Mouse (Mus musculus): Measurements from ENCODE around the gene Nrgn.

Nrgn gene

GRCm38 (mm10) chr9:37554838-37555748, 2.4 kb upstream of the Nrgn start, which contains the start of gene Siae:
Gene Siae, plus strand, starts transcription at chr9:37555698.
- no peak for DNase-seq (ENCODE audit: low read depth, low spot score)

DNA sequence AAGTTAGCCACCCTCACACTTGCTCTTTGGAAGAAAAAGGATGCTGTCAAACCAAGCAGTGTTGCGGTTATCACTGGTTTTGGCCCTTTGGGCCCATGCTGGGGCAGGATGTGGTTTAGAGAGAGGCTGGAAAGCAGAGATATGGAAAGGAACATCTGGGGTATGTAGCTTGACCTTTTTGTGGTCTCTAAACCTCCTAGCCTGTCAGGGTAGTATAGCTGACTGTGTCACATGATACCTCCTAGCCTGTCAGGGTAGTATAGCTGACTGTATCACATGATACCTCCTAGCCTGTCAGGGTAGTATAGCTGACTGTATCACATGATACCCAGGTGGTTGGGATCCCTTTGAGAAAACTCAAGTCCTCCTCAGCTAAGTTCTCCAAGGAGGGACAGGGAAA, 1.6 kb upstream of the Nrgn start:
- no peak for DNase-seq (ENCODE audit: low read depth, low spot score)

DNA sequence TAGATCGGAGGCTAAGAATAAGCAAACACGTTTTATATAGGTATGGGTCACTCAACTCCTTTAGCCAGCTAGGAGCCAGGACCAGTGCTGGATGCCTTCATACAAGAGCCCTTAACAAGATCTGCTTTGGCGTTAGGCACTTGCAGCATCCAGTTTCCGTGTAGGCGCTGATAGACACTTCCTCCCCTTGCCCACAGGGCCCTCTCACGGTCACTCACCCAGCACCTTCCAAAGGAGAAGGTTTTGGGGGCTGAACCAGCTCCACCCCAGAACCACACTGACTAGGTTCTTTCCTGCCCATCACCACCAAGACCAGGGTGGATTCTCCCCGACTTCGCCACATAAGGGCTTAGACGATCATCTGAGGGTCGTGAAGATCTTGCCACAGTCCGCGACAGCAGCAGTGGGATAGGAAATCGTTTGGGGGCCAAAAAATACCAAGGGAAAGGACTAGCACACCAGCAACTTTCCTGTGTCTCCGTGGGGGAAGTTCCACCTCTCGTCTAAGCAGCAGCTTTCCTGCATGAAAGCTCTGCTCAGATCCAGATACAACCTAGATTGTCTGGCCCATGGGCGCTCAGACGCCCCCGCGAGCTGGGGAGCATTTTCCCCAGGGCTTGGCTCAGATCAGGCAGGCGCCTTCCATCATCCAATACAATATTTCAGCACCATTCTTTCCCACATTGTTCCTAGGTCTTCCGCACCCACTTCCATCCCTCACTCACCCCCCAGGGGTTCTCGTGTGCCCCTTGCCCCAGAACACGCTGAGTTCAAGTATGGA, 763 bp downstream of the Nrgn start:
- DNase-seq (ENCODE audit: low read depth, low spot score), result no peak

GRCm38 (mm10) chr9:37550435-37550834, 2.3 kb downstream of the Nrgn start:
- DNase-seq (ENCODE audit: low read depth, low spot score), result no peak

- no peak for DNase-seq (ENCODE audit: low read depth, low spot score)
Measured at GRCm38 (mm10) chr9:37546889-37547288, 5.8 kb downstream of the Nrgn start.

GRCm38 (mm10) chr9:37545847-37546452, 6.8 kb downstream of the Nrgn start:
- DNase-seq (ENCODE audit: low read depth, low spot score), result no peak

DNA sequence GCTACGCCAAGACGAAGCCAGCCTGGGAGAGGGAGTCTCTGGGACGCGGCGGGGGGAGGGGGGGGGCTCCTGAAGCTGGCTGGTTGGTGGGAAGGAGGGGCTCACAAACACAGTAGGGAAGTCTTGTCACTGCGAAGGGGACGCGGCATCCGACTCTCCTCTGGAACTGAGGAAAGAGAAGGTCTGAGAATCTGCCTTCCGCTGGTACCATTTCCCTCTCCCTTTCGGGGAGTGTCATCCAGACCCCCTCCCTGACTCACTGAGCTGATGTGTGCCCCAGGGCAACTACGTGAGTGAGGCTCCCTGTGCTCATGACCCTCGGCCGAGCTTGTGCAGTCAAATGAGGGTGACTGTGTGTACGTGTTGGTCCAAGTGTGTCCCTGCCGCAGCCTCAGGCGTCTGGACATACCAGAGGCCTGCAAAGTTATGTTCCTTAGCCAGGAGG, 7.5 kb downstream of the Nrgn start:
- DNase-seq (ENCODE audit: low read depth, low spot score), result no peak

- no peak for DNase-seq (ENCODE audit: low read depth, low spot score)
Measured at GRCm38 (mm10) chr9:37544447-37545165, 8.1 kb downstream of the Nrgn start.

- no peak for DNase-seq (ENCODE audit: low read depth, low spot score)
Measured at GRCm38 (mm10) chr9:37543869-37544440, 8.7 kb downstream of the Nrgn start.

DNA sequence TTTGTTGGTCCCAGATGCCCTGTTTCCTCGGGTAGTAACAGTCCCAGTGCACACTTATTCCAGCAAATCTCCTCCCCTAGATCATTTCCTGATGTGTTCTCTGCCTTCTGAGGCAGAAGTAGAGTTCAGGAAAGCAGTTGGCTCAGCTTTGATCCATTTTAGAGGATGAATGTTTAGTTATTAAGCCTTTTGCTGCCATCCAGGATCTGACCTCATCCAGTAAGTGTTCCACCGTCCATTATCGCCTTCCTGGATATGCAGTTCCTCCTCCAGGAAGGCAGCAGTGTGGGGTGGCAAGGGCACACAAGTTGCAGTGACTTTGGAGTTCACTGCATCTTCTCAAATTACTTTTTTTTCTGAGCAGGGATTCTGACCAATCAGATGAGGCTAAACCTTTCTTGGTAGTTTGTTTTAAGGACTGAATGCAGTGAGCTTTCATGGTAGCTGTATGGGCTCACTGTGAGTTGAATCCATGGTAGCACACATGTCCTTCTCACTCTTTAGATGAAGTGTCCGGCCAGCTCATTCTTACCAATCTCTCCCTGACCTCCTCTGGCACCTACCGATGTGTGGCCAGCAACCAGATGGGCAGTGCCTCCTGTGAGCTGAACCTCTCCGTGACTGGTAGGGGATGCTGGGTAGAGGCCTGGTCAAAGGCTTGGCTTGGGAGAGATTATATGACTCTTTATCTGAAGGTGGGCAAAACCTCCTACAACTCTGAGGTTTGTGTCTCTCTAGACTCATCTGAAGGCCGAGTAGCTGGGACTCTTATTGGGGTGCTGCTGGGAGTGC, 10.7 kb downstream of the Nrgn start:
- DNase-seq (ENCODE audit: low read depth, low spot score), result no peak

- no peak for DNase-seq (ENCODE audit: low read depth, low spot score)
Measured at GRCm38 (mm10) chr9:37540701-37541575, 11.8 kb downstream of the Nrgn start.

DNA sequence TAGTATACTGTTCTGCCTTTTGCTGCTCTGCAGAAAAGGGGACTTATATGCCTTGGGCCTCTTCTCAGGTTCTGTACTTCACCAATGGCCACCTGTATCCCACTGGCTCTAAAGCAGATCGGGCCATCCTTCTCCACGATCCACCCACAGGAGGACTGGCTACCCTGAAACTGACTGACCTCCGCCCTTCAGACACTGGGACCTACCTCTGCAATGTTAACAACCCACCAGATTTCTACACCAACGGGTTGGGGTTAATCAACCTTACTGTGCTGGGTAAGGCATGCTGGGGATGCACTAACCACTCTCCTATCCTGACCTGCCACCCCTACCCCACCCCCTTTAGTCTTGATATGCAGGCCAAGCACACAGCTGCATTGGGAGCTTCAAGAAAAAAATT, 12.5 kb downstream of the Nrgn start:
- no peak for DNase-seq (ENCODE audit: low read depth, low spot score)

- DNase-seq (ENCODE audit: low read depth, low spot score), result no peak
Measured at GRCm38 (mm10) chr9:37539170-37540025, 13.3 kb downstream of the Nrgn start, which contains the start of gene Vsig2. Gene Vsig2, plus strand, starts transcription at chr9:37539255.

DNA sequence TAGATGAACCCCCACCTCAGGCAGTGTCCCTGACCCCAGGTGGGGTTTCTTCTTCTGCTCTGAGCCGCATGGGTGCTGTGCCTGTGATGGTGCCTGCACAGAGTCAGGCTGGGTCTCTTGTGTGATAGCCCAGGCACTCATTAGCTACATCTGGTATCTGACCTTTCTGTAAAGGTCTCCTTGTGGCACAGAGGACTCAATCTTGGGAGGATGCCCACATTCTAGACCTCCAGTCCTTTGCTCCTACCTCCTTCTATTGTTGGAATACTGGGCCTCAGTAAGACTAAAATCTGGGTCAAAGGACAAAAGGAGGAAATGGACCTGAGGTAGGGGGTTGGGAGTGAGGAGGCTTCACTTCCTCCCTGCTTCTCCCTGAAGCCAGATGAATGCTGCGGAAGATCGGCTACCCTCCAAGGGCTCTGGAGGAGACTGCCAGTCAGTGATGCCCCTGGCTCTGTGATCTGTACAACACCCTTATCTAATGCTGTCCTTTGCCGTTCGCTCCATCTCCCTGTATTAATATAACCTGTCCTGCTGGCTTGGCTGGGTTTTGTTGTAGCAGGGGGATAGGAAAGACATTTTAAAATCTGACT, 14.9 kb downstream of the Nrgn start:
- DNase-seq (ENCODE audit: low read depth, low spot score), result no peak

- no peak for DNase-seq (ENCODE audit: low read depth, low spot score)
Measured at GRCm38 (mm10) chr9:37536851-37537250, 15.9 kb downstream of the Nrgn start.

- DNase-seq (ENCODE audit: low read depth, low spot score), result no peak
Measured at GRCm38 (mm10) chr9:37530888-37531705, 21.6 kb downstream of the Nrgn start.
